Mouse (Mus musculus) MEL (cell line): ENCODE results near the gene Pknox1. TPM values are rescaled to one million over a fixed set of nuclear protein-coding genes. Genes with fewer than 3 reads are reported as not detected.

Experiments used
- DNase-seq: peaks from one replicate; pipeline ENCODE4 v3.0.0; 2011; ENCODE audit warnings: low read depth, low spot score
- H3K27ac ChIP-seq: 2 replicates; pipeline ENCODE4 v1.5.1; 2012; ENCODE audit warnings: low read depth, mild to moderate bottlenecking, control low read depth, low read length, moderate library complexity; ENCODE audit not compliant: control insufficient read depth
- H3K27me3 ChIP-seq, 2 experiments: fragments of 150-350 bp in 1 of 2; sonication (generic) in 1 of 2; 2 replicates each; pipeline ENCODE4 v1.6.1; 2012; ENCODE audit warnings: low read length in 2 of 2, mild to moderate bottlenecking in 2 of 2, improper control_type of control experiment in 1 of 2, moderate library complexity in 1 of 2; ENCODE audit not compliant: insufficient read depth in 2 of 2, control insufficient read depth in 1 of 2
- H3K36me3 ChIP-seq, 2 experiments: 2 replicates each; pipeline ENCODE4 v1.6.1; 2012 to 2014; ENCODE audit warnings: low read length in 2 of 2, improper control_type of control experiment in 1 of 2, inconsistent platforms in 1 of 2, mild to moderate bottlenecking in 1 of 2; ENCODE audit not compliant: insufficient read depth in 2 of 2, control insufficient read depth in 1 of 2
- H3K4me1 ChIP-seq, 2 experiments: fragments of 150-350 bp in 1 of 2; sonication (generic) in 1 of 2; 2 replicates each; pipeline ENCODE4 v1.6.1; 2012; ENCODE audit warnings: low read length in 2 of 2, improper control_type of control experiment in 1 of 2, mild to moderate bottlenecking in 1 of 2; ENCODE audit not compliant: insufficient read depth in 2 of 2, control insufficient read depth in 1 of 2
- H3K4me3 ChIP-seq, 2 experiments: fragments of 150-350 bp in 1 of 2; sonication (generic) in 1 of 2; 2 replicates each; pipeline ENCODE4 v1.5.1; 2012; ENCODE audit warnings: low read depth in 2 of 2, low read length in 2 of 2, mild to moderate bottlenecking in 2 of 2, moderate library complexity in 2 of 2, control low read depth in 1 of 2, improper control_type of control experiment in 1 of 2; ENCODE audit not compliant: control insufficient read depth in 1 of 2, insufficient read depth in 1 of 2
- H3K79me2 ChIP-seq: 2 replicates; pipeline ENCODE4 v1.6.1; 2012; ENCODE audit warnings: mild to moderate bottlenecking, low read length, moderate library complexity; ENCODE audit not compliant: control insufficient read depth, poor library complexity, insufficient read depth
- H3K9ac ChIP-seq: 2 replicates; pipeline ENCODE4 v1.6.1; 2012; ENCODE audit warnings: low read depth, mild to moderate bottlenecking, control low read depth, low read length, moderate library complexity; ENCODE audit not compliant: control insufficient read depth, poor library complexity, severe bottlenecking
- H3K9me3 ChIP-seq: fragments of 150-350 bp; sonication (generic); replicated peaks from 2 replicates; pipeline ENCODE4 v1.6.1; 2012; ENCODE audit warnings: mild to moderate bottlenecking, low read length, improper control_type of control experiment, moderate library complexity; ENCODE audit not compliant: insufficient read depth
- CTCF ChIP-seq, 3 experiments: IDR thresholded peaks in 2 of 3; conservative IDR thresholded peaks in 1 of 3; 2 replicates each; pipeline ENCODE4 v1.5.1; 2011 to 2012; ENCODE audit warnings: low read length in 3 of 3, low read depth in 2 of 3, mild to moderate bottlenecking in 2 of 3, improper control_type of control experiment in 1 of 3, inconsistent platforms in 1 of 3, mixed read lengths in 1 of 3, moderate library complexity in 1 of 3; ENCODE audit not compliant: control insufficient read depth in 1 of 3, insufficient read depth in 1 of 3, poor library complexity in 1 of 3, severe bottlenecking in 1 of 3
- E2F4 ChIP-seq: IDR thresholded peaks from 2 replicates; pipeline ENCODE4 v1.6.1; 2011; ENCODE audit warnings: low read depth, low read length, improper control_type of control experiment, borderline replicate concordance
- ELF1 ChIP-seq: IDR thresholded peaks from 2 replicates; pipeline ENCODE4 v1.6.1; 2014; ENCODE audit warnings: low read depth, mild to moderate bottlenecking, inconsistent platforms, low read length, improper control_type of control experiment, moderate library complexity
- EP300 ChIP-seq, 2 experiments: IDR thresholded peaks; 2 replicates each; pipeline ENCODE4 v1.6.1; 2011; ENCODE audit warnings: improper control_type of control experiment in 2 of 2, low read length in 2 of 2, low read depth in 1 of 2, mild to moderate bottlenecking in 1 of 2
- ETS1 ChIP-seq: IDR thresholded peaks from 2 replicates; pipeline ENCODE4 v1.6.1; 2012; ENCODE audit warnings: low read depth, mild to moderate bottlenecking, inconsistent platforms, low read length, improper control_type of control experiment, moderate library complexity
- GATA1 ChIP-seq: IDR thresholded peaks from 2 replicates; pipeline ENCODE4 v1.6.1; 2011; ENCODE audit warnings: low read depth, low read length, improper control_type of control experiment
- MAZ ChIP-seq: IDR thresholded peaks from 2 replicates; pipeline ENCODE4 v1.6.1; 2012; ENCODE audit warnings: low read depth, mild to moderate bottlenecking, inconsistent platforms, low read length, improper control_type of control experiment
- MXI1 ChIP-seq: IDR thresholded peaks from 2 replicates; pipeline ENCODE4 v1.6.1; 2011; ENCODE audit warnings: mild to moderate bottlenecking, low read depth, low read length, improper control_type of control experiment
- MYB ChIP-seq: IDR thresholded peaks from 2 replicates; pipeline ENCODE4 v1.6.1; 2011; ENCODE audit warnings: mild to moderate bottlenecking, low read depth, low read length, improper control_type of control experiment
- MYC ChIP-seq: IDR thresholded peaks from 2 replicates; pipeline ENCODE4 v1.6.1; 2011; ENCODE audit warnings: low read depth, mild to moderate bottlenecking, low read length, improper control_type of control experiment, moderate library complexity
- NELFE ChIP-seq: IDR thresholded peaks from 2 replicates; pipeline ENCODE4 v1.6.1; 2011; ENCODE audit warnings: low read depth, low read length, improper control_type of control experiment
- POLR2A ChIP-seq, 2 experiments: IDR thresholded peaks; 2 replicates each; pipeline ENCODE4 v1.6.1; 2011 to 2012; ENCODE audit warnings: low read length in 2 of 2, mild to moderate bottlenecking in 2 of 2, control low read depth in 1 of 2, improper control_type of control experiment in 1 of 2, low read depth in 1 of 2, moderate library complexity in 1 of 2; ENCODE audit not compliant: control insufficient read depth in 1 of 2, insufficient read depth in 1 of 2, poor library complexity in 1 of 2
- POLR2AphosphoS2 ChIP-seq: IDR thresholded peaks from 2 replicates; pipeline ENCODE4 v1.6.1; 2011; ENCODE audit warnings: low read length, improper control_type of control experiment
- TAL1 ChIP-seq: IDR thresholded peaks from 2 replicates; pipeline ENCODE4 v1.6.1; 2012; ENCODE audit warnings: mild to moderate bottlenecking, inconsistent platforms, low read length, moderate library complexity, mixed read lengths
- TCF12 ChIP-seq: IDR thresholded peaks from 2 replicates; pipeline ENCODE4 v1.6.1; 2014; ENCODE audit warnings: low read depth, mild to moderate bottlenecking, inconsistent platforms, low read length, improper control_type of control experiment, moderate library complexity
- UBTF ChIP-seq: IDR thresholded peaks from 2 replicates; pipeline ENCODE4 v1.6.1; 2012; ENCODE audit warnings: low read depth, mild to moderate bottlenecking, inconsistent platforms, low read length, improper control_type of control experiment, moderate library complexity, borderline replicate concordance; ENCODE audit not compliant: insufficient read depth
- USF1 ChIP-seq: IDR thresholded peaks from 2 replicates; pipeline ENCODE4 v1.6.1; 2014; ENCODE audit warnings: low read depth, mild to moderate bottlenecking, inconsistent platforms, low read length, improper control_type of control experiment, moderate library complexity
- ZMIZ1 ChIP-seq: IDR thresholded peaks from 2 replicates; pipeline ENCODE4 v1.6.1; 2012; ENCODE audit warnings: low read depth, mild to moderate bottlenecking, inconsistent platforms, low read length, improper control_type of control experiment, moderate library complexity
- polyA plus RNA-seq, 2 experiments: library from polyadenylated mRNA; stranded (reverse) in 1 of 2; unstranded in 1 of 2; fragments of >175 nt in 1 of 2; fragments of >200 nt in 1 of 2; gene quantifications; 2 replicates each; pipeline versions ENCODE4 v1.2.1 to v1.2.4; 2012; ENCODE audit warnings: low replicate concordance in 2 of 2, low read depth in 1 of 2; ENCODE audit not compliant: insufficient read length in 2 of 2, insufficient read depth in 1 of 2, missing spikeins in 1 of 2
- total RNA-seq: library from RNA; depleted of rRNA; stranded (reverse); fragments of 300-350 nt; gene quantifications from 2 replicates; pipeline ENCODE4 v1.2.3, GENCODE M21; 2012

Gene Pknox1
- total and polyA plus RNA-seq, 3 experiments = 13.2 to 34.1 (median 13.6) TPM

DNA sequence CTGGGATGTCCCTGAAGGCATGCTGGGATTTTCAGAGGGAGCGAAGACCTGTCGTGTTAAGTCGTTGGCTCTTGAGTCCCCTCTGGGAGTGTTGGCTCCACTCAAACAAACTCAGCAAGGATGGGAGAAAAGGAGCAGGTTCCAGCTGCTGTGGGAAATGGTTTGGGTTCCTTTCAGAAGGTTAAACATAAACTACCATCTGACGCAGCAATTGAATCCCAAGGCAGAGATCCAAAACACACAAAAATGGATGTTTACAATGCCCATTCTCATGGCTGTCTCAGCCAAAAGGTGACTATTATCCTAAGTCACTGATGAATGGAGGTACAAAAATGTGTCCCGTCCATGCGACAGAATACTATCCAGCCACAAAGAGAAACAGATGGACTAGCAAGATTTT, 68.5 kb downstream of the Pknox1 start:
- Histone ChIP-seq H3K27ac (no peak overlapping the region), H3K27me3 (no peaks in the 10 kb centered on the region), H3K4me3 (no peak overlapping the region), H3K9me3 (no peaks in the 10 kb centered on the region), H3K9ac (no peak overlapping the region), H3K4me1 (peaks cover 2 to 17% of the 10 kb centered on the region in 2 experiments; a peak in 3 of 4 replicates), H3K36me3 (no peaks in the 10 kb centered on the region; a peak in 2 of 4 replicates), H3K79me2 (no peaks in the 10 kb centered on the region)
- TF ChIP-seq ZMIZ1 = no peak
- TF ChIP-seq TCF12 = no peak
- no peak for TF ChIP-seq E2F4
- no peak for TF ChIP-seq POLR2A (IDR thresholded peaks at IDR 0.05; ENCODE audit: control insufficient read depth in 1 of 2, insufficient read depth in 1 of 2, low read depth in 1 of 2, low read length in 2 of 2, poor library complexity in 1 of 2)
- no peak for TF ChIP-seq MXI1
- no peak for TF ChIP-seq GATA1
- TF ChIP-seq NELFE = no peak
- TF ChIP-seq CTCF (IDR thresholded peaks at IDR 0.05 in 2 of 3, conservative IDR thresholded peaks at IDR 0.05 in 1 of 3; ENCODE audit: control insufficient read depth in 1 of 3, insufficient read depth in 1 of 3, low read depth in 2 of 3, low read length in 3 of 3, poor library complexity in 1 of 3, severe bottlenecking in 1 of 3) = no peak
- no peak for TF ChIP-seq TAL1
- no peak for TF ChIP-seq MYB
- TF ChIP-seq USF1 = no peak
- TF ChIP-seq UBTF = no peak
- TF ChIP-seq MAZ = no peak
- TF ChIP-seq POLR2AphosphoS2 = no peak
- TF ChIP-seq EP300 (IDR thresholded peaks at IDR 0.05; ENCODE audit: low read depth in 1 of 2, low read length in 2 of 2) = no peak
- no peak for TF ChIP-seq MYC
- TF ChIP-seq ETS1 = no peak
- no peak for DNase-seq

DNA sequence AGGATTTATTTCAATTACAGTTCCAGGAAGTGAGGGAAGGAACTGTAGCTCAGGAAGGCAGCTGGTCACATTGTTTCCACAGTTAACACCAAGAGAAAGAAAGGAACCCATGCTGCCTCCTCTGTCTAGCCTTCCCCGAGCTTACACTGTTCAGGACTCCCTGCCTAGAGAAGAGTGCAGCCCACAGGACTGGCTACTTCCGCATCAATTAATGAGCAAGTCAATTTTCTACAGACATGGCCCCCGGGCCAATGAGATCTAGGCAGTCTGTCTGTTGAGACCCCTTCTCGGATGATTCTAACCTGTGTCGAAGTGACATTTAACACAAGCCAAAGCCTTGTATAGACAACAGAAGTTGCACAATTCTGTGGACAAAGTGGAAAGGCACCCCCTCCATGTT, 70.4 kb downstream of the Pknox1 start:
- Histone ChIP-seq H3K79me2 (no peaks in the 10 kb centered on the region), H3K4me1 (peaks cover 2 to 18% of the 10 kb centered on the region in 2 experiments; a peak in 3 of 4 replicates), H3K9ac (no peak overlapping the region), H3K27me3 (no peaks in the 10 kb centered on the region), H3K27ac (no peak overlapping the region; the same call in 1 of the 2 replicates), H3K36me3 (no peaks in the 10 kb centered on the region; a peak in 1 of 4 replicates), H3K9me3 (no peaks in the 10 kb centered on the region), H3K4me3 (peak overlapping the region; percentile 0 to 18; a peak in 2 of 4 replicates)
- TF ChIP-seq ELF1 (peak; percentile 60; the same call in 1 of the 2 replicates), GATA1 (no peak)
- peak; percentile 51 for DNase-seq
